8 mouse cellular contexts compared by ENCODE assay signal in the genomic region with DNA sequence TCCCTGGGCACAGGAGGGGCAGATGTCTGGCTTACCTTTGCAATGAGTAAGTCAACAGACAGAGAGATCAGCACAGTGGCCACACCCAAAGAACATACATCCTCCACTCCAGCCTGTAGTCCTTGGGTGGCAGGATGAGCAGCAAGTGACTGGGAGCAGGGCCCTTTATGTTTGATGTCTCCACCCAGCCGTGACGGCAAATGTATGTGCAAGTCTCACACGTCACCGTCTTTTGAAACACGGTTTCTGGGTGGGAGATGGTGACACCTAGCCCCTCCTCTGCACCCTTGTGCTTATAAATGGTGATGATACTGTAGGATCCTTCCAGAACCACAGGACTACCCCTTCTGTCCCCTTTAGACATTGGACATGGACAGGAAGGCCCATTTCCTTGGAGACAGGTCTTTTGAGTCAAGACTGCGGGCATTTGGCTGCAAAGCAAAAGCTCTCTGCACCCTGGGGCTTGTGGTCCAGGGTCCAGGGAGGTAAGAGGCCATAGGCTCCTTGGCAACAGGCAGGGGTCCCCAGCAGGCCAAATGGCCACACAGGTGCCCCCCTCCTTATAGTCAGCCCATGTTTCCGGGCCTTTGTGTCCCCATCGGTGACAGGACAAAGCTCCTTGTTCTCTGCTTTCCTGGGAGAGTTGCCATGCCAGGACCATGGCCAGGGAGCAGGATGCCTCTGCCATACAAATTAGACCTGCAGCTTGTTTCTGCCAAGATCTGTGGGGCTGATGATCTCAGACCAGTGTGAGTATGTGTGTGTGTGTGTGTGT. TPM values are rescaled to one million over a fixed set of nuclear protein-coding genes. Genes with fewer than 3 reads are reported as not detected.
DNase-seq lines count a peak whose midpoint lies in the region; ATAC-seq lines count a peak whose summit lies in the region.

No protein-coding gene starts in this region.

- no peak overlapping the region for H3K4me2 ChIP-seq in heart, embryonic 11.5 days
- H3K4me2 ChIP-seq in kidney, embryonic 16.5 days (replicated peaks; ENCODE audit: low read depth, low read length) = no peak overlapping the region

- no peaks in the 10 kb centered on the region for H3K9me3 ChIP-seq in heart, embryonic 11.5 days (replicated peaks; ENCODE audit: control insufficient read depth, low read length)
- H3K9me3 ChIP-seq in kidney, embryonic 16.5 days (ENCODE audit: low read length) = no peaks in the 10 kb centered on the region

- DNase-seq in heart, adult 11 months = peak; percentile 97
- peak; percentile 71 to 83 for DNase-seq in frontal cortex, adult 2 months (ENCODE audit: extremely low spot score in 1 of 2, low spot score in 1 of 2)
- DNase-seq in left cerebral cortex, adult 11 months (ENCODE audit: low spot score) = peak; percentile 80
- DNase-seq in right cerebral cortex, postnatal 10 days (ENCODE audit: low spot score in 2 of 2) = peak; percentile 88 to 92
- DNase-seq in adrenal gland, postnatal 36 days = no peak

- H3K36me3 ChIP-seq in heart, embryonic 11.5 days (ENCODE audit: control insufficient read depth, insufficient read depth, low read length) = no peaks in the 10 kb centered on the region
- no peaks in the 10 kb centered on the region for H3K36me3 ChIP-seq in kidney, embryonic 16.5 days (ENCODE audit: insufficient read depth, low read length)

- no peaks in the 10 kb centered on the region; the same call in 1 of the 2 replicates for H3K27me3 ChIP-seq in heart, embryonic 11.5 days (ENCODE audit: control insufficient read depth, insufficient read depth, low read length)
- no peaks in the 10 kb centered on the region for H3K27me3 ChIP-seq in kidney, embryonic 16.5 days (ENCODE audit: insufficient read depth, low read length)

- H3K4me3 ChIP-seq in heart, embryonic 11.5 days (ENCODE audit: low read depth, low read length) = no peak overlapping the region
- no peak overlapping the region for H3K4me3 ChIP-seq in kidney, embryonic 16.5 days (ENCODE audit: low read length)

- no peak for ATAC-seq in heart, embryonic 11.5 days (replicated peaks; ENCODE audit: insufficient number of reproducible peaks, low FRiP score, low TSS enrichment)
- no peak for ATAC-seq in erythroid progenitor cell, adult 5-6 weeks (replicated peaks; ENCODE audit: low FRiP score, poor library complexity, severe bottlenecking)
- ATAC-seq in kidney, embryonic 16.5 days (ENCODE audit: low FRiP score, low TSS enrichment) = no peak

- no peak overlapping the region for H3K27ac ChIP-seq in heart, embryonic 11.5 days (ENCODE audit: low read depth, low read length)
- no peak overlapping the region for H3K27ac ChIP-seq in kidney, embryonic 16.5 days (ENCODE audit: low read length)

- WGBS in heart, embryonic 11.5 days (ENCODE audit: insufficient replicate concordance) = 67% methylated on average over 8 of the region's 8 CpGs
- 69% methylated on average over 8 of the region's 8 CpGs for WGBS in kidney, embryonic 16.5 days

- no peaks in the 10 kb centered on the region for H3K4me1 ChIP-seq in heart, embryonic 11.5 days (ENCODE audit: control insufficient read depth, insufficient read depth, low read length)
- H3K4me1 ChIP-seq in kidney, embryonic 16.5 days (ENCODE audit: insufficient read depth, low read length) = no peaks in the 10 kb centered on the region

- no peak overlapping the region for H3K9ac ChIP-seq in heart, embryonic 11.5 days (ENCODE audit: low read depth, low read length)
- H3K9ac ChIP-seq in kidney, embryonic 16.5 days (replicated peaks; ENCODE audit: low read length) = no peak overlapping the region

RNA-seq across cellular contexts. Expression of a gene that starts 48.7 kb away (rescaled TPM):
- polyA plus RNA-seq in heart, embryonic 11.5 days (2014; fragmentation: Nextera tagmentation; extraction: Ambion mirVana) = 1.00 and 1.2 TPM in 2 replicates
- polyA plus RNA-seq in frontal cortex, adult 2 months (2012; rRNA removed) = 51.6 and 55.0 TPM in 2 replicates
- total RNA-seq in erythroid progenitor cell, adult 5-6 weeks (2015; ENCODE audit: low replicate concordance) = 1.1 TPM in 1 of 2 replicates, not detected in the other
- 1.8 TPM in 1 of 2 replicates, not detected in the other for total RNA-seq in erythroid progenitor cell, adult 5-6 weeks (2017; ENCODE audit: low replicate concordance)
- 21.1 and 23.4 TPM in 2 replicates for polyA plus RNA-seq in kidney, embryonic 16.5 days (2015; fragmentation: Nextera tagmentation; extraction: Ambion mirVana)
- total RNA-seq in adrenal gland, postnatal 36 days (2021) = 100 to 1,000 TPM; 136 to 172 TPM

Comparison
In these comparisons a context has a peak if more than half of its experiments do, and no peak if none do; other contexts are left out.
1. DNase-seq: peak in heart, adult 11 months (single experiment), frontal cortex, adult 2 months (2 of 2), left cerebral cortex, adult 11 months (single experiment) and right cerebral cortex, postnatal 10 days (2 of 2); none in adrenal gland, postnatal 36 days (0 of 2).